Mouse (Mus musculus) liver, postnatal 0 days (tissue): ENCODE results near the gene Pcnx2.

Source experiments
- CTCF ChIP-seq: sonication (generic); IDR thresholded peaks from 2 replicates; pipeline ENCODE4 v1.5.1; 2016; ENCODE audit warnings: antibody characterized with exemption, low read depth
- EP300 ChIP-seq: IDR thresholded peaks from 2 replicates; pipeline ENCODE4 v1.6.1; 2016; ENCODE audit warnings: antibody characterized with exemption, low read depth, mild to moderate bottlenecking

GRCm38 (mm10) chr8:125777478-125778164, 120.5 kb downstream of the Pcnx2 start:
- TF ChIP-seq CTCF (no peak), EP300 (no peak)
